Mouse (Mus musculus) heart, adult 2 months (tissue): Measurements from ENCODE around the gene Pde8b. TPM values are rescaled to one million over a fixed set of nuclear protein-coding genes. Genes with fewer than 3 reads are reported as not detected.

ENCODE experiments used
- DNase-seq, 2 experiments: peaks; one replicate each; pipeline ENCODE4 v3.0.0; 2021
- H3K27ac ChIP-seq: fragments of 200-600 bp; 2 replicates; pipeline ENCODE4 v1.8.1; 2022
- H3K27me3 ChIP-seq: fragments of 200-500 bp; 2 replicates; pipeline ENCODE4 v1.6.1; 2012; ENCODE audit warnings: mild to moderate bottlenecking, low read length, inconsistent platforms, mixed read lengths; ENCODE audit not compliant: control insufficient read depth, insufficient read depth
- H3K36me3 ChIP-seq: fragments of 200-500 bp; 2 replicates; pipeline ENCODE4 v1.6.1; 2012; ENCODE audit warnings: low read length, inconsistent platforms; ENCODE audit not compliant: control insufficient read depth, insufficient read depth
- H3K4me1 ChIP-seq: fragments of 200-500 bp; 2 replicates; pipeline ENCODE4 v1.6.1; 2011; ENCODE audit warnings: low read length; ENCODE audit not compliant: control insufficient read depth, insufficient read depth
- H3K4me3 ChIP-seq: fragments of 200-600 bp; 2 replicates; pipeline ENCODE4 v1.8.1; 2022
- H3K79me2 ChIP-seq: fragments of 200-500 bp; replicated peaks from 2 replicates; pipeline ENCODE4 v1.6.1; 2012; ENCODE audit warnings: mild to moderate bottlenecking, inconsistent platforms, low read length, moderate library complexity, mixed read lengths; ENCODE audit not compliant: control insufficient read depth, insufficient read depth
- H3K9ac ChIP-seq: fragments of 200-500 bp; 2 replicates; pipeline ENCODE4 v1.6.1; 2012; ENCODE audit warnings: low read depth, mild to moderate bottlenecking, control low read depth, inconsistent platforms, low read length, mixed read lengths
- CTCF ChIP-seq: fragments of 200-600 bp; IDR thresholded peaks from 2 replicates; pipeline ENCODE4 v1.8.1; 2022; ENCODE audit warnings: antibody characterized with exemption, mild to moderate bottlenecking, moderate library complexity
- EP300 ChIP-seq: fragments of 200-500 bp; IDR thresholded peaks from 2 replicates; pipeline ENCODE4 v1.6.1; 2011; ENCODE audit warnings: low read depth, low read length, control low read depth; ENCODE audit not compliant: insufficient read depth
- POLR2A ChIP-seq: fragments of 200-500 bp; IDR thresholded peaks from 2 replicates; pipeline ENCODE4 v1.6.1; 2011; ENCODE audit warnings: mild to moderate bottlenecking, low read depth, low read length, control low read depth; ENCODE audit not compliant: insufficient read depth
- WGBS: fragments of 180-500 bp; shearing (Covaris S2); methylation state at CpG from one replicate; pipeline ENCODE4 v1.1.7; 2018; 5-methylcytosine and 5-hydroxymethylcytosine counted together
- intact Hi-C: fragments of 180-260 bp; cut with DNase I; formaldehyde crosslinking; loops from one replicate; pipeline ENCODE4 v1.15.1; 2025
- polyA plus RNA-seq: library from polyadenylated mRNA; depleted of rRNA; stranded (reverse); fragments of >200 nt; gene quantifications from 2 replicates; pipeline ENCODE4 v1.2.3, GENCODE M21; 2012; rRNA removed
- total RNA-seq, 2 experiments: library from RNA; stranded (reverse); gene quantifications; 2 replicates each; pipeline ENCODE4 v1.2.3; 2021

The Pde8b gene
- total and polyA plus RNA-seq, 3 experiments, result 1.7 to 5.0 (median 2.6) TPM

DNA sequence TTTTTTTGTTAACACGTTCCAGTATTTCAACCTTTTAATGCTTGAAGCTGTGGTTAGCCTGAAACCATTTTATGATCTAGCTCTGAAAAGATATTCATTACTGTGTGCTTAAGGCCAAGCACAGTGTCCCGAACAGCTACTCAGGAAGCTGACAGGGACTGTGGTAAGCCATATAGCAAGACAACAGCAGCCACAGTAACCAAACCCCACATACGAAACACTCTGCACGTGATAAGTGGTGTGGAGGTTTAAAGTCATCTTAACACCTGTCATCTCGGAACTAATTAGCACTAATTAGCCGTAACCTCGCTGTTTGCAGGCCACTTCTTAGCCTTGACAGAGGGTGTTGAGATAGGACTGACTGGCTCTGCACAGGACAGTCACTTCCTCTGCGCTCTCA lies 242.9 kb downstream of the Pde8b start:
- WGBS, result 82% methylated on average over 8 of the region's 8 CpGs
- no peak for DNase-seq
- no peak for TF ChIP-seq CTCF
- no peak for TF ChIP-seq POLR2A
- TF ChIP-seq EP300, result no peak
- Histone ChIP-seq H3K27me3 (no peaks in the 10 kb centered on the region), H3K36me3 (no peaks in the 10 kb centered on the region), H3K27ac (no peak overlapping the region), H3K9ac (no peak overlapping the region), H3K4me1 (no peaks in the 10 kb centered on the region; the same call in 1 of the 2 replicates), H3K79me2 (no peaks in the 10 kb centered on the region), H3K4me3 (no peak overlapping the region)
- intact Hi-C loops, result no loop called here

- no peak overlapping the region for H3K27ac ChIP-seq
- H3K79me2 ChIP-seq, result no peaks in the 10 kb centered on the region
- H3K4me3 ChIP-seq, result no peak overlapping the region
- intact Hi-C loops, result no loop called here
- TF ChIP-seq CTCF, result no peak
- TF ChIP-seq POLR2A, result no peak
- no peak for TF ChIP-seq EP300
- H3K4me1 ChIP-seq, result no peaks in the 10 kb centered on the region
- no peak overlapping the region for H3K9ac ChIP-seq
- 58% methylated on average over 5 of the region's 5 CpGs for WGBS
- H3K36me3 ChIP-seq, result no peaks in the 10 kb centered on the region
- no peak for DNase-seq
- no peaks in the 10 kb centered on the region for H3K27me3 ChIP-seq
Observed at GRCm38 (mm10) chr13:94990516-94990915, 259.6 kb downstream of the Pde8b start.

GRCm38 (mm10) chr13:94979081-94979480 lies 271.1 kb downstream of the Pde8b start:
- intact Hi-C loops, result loop anchor here (5.0 kb wide), 1 partner anchor 368 kb away; no protein-coding TSS in a partner anchor
- WGBS, result 33% methylated on average over 7 of the region's 7 CpGs
- peak in 1 of 2 experiments; percentile 8 for DNase-seq

DNA sequence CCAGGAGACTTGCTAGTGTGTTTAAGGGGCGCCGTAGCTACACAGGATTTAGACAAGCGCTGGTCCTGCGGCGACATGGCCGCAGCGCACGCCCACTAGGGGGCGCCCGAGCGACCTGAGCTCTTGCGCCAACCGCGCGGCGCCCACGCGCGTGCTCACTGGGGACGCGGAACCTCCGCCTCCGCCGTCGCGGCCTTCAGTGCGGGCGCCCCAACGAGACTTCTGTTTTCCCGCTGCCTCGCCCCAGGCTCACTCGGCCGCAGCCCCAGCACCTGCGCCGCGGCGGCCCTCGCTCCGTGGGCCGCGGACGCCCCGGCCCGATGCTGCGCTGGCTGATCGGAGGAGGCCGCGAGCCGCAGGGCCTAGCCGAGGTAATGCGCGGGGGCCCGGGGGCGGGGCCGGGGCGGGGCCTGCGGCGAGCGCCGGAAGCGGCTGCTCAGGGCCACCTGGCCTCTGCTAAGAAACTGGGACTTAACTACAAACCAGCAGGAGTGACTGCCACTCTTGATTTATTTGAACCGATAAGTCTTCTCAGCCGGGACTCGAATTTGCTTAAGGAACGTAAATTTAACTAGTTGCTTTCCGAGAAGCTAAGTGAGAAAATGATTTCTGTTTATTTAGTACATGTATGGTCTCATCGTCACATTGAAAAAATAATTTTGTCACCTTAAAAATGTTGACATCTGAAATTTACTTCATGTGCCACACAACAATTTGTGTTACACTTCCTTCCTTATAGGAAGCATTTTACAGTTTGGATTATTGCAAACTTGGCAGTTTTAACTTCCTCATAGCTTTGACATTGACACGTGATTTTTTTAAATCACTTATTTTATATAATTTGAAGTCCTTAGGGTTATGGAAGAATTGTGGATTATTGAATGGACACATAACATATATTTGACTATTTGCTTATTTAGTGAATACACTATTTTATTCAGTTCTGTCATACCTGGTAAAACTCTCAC lies 273.6 kb downstream of the Pde8b start, which contains the start of gene Wdr41:
Wdr41 (plus strand) TSS at position 126 of the 968 bp plus-strand sequence.
- peak within 1 kb of the TSS; percentile 97 for H3K9ac ChIP-seq
- peaks cover 1% of the 10 kb centered on the region for H3K4me1 ChIP-seq
- no peaks in the 10 kb centered on the region for H3K79me2 ChIP-seq
- peak within 1 kb of the TSS; percentile 98 for H3K27ac ChIP-seq
- TF ChIP-seq EP300 (0 out of 2 replicates have a peak, but pooled peaks have one; percentile 25), CTCF (no peak; the same call in 1 of the 2 replicates)
- peak; percentile 94 for DNase-seq
- H3K27me3 ChIP-seq, result no peaks in the 10 kb centered on the region
- peak within 1 kb of the TSS; percentile 61 for H3K4me3 ChIP-seq
- 1% methylated on average over 65 of the region's 68 CpGs for WGBS
- no peaks in the 10 kb centered on the region for H3K36me3 ChIP-seq
- intact Hi-C loops, result loop anchor here (5.0 kb wide), 1 partner anchor 371 kb away; no protein-coding TSS in a partner anchor

More at GRCm38 (mm10) chr13:94979081-94979480, 271.1 kb downstream of the Pde8b start:
- Histone ChIP-seq H3K79me2 (no peaks in the 10 kb centered on the region), H3K9ac (no peak overlapping the region), H3K4me3 (no peak overlapping the region), H3K27me3 (no peaks in the 10 kb centered on the region), H3K27ac (no peak overlapping the region), H3K4me1 (peaks cover 1% of the 10 kb centered on the region), H3K36me3 (no peaks in the 10 kb centered on the region)
- no peak for TF ChIP-seq EP300
- no peak for TF ChIP-seq POLR2A

- WGBS, result 20% methylated on average over 9 of the region's 9 CpGs
- H3K27me3 ChIP-seq, result no peaks in the 10 kb centered on the region
- TF ChIP-seq EP300 (no peak), POLR2A (0 out of 2 replicates have a peak, but pooled peaks have one; percentile 6)
Observed at GRCm38 (mm10) chr13:94975828-94976218, 274.3 kb downstream of the Pde8b start.

More at GRCm38 (mm10) chr13:94975828-94976218, 274.3 kb downstream of the Pde8b start:
- Histone ChIP-seq H3K4me1 (peaks cover 1% of the 10 kb centered on the region), H3K36me3 (no peaks in the 10 kb centered on the region), H3K9ac (peak overlapping the region; percentile 17; the same call in 1 of the 2 replicates), H3K27ac (peak overlapping the region; percentile 98), H3K79me2 (no peaks in the 10 kb centered on the region), H3K4me3 (peak overlapping the region; percentile 61)
- intact Hi-C loops, result loop anchor here (5.0 kb wide), 1 partner anchor 371 kb away; no protein-coding TSS in a partner anchor
- no peak for DNase-seq

Other genes with a start within 250 kb of the Pde8b start
- 10 to 100 TPM; 14.6 to 15.4 TPM for gene Zbed3, start 73.3 kb upstream of the Pde8b start, total RNA-seq
- 21.0 and 26.6 TPM in 2 replicates for gene Zbed3, start 73.3 kb upstream of the Pde8b start, polyA plus RNA-seq
- gene Aggf1, start 125.0 kb upstream of the Pde8b start, total RNA-seq, result 10 to 100 TPM; 21.8 to 24.1 TPM
- gene Aggf1, start 125.0 kb upstream of the Pde8b start, polyA plus RNA-seq, result 9.3 and 13.9 TPM in 2 replicates
- not detected for gene Crhbp, start 194.6 kb upstream of the Pde8b start, total RNA-seq
- not detected in 2 replicates for gene Crhbp, start 194.6 kb upstream of the Pde8b start, polyA plus RNA-seq
- not detected for gene S100z, start 228.4 kb upstream of the Pde8b start, total RNA-seq
- gene S100z, start 228.4 kb upstream of the Pde8b start, polyA plus RNA-seq, result not detected in 2 replicates